Mouse (Mus musculus): ENCODE results near the gene Rbpjl.

GRCm38 (mm10) chr2:164441155-164441554 lies 38.2 kb downstream of the Rbpjl start:
- TF ChIP-seq POLR2A (IDR thresholded peaks at IDR 0.05; ENCODE audit: low read depth, low read length) (no peak), CTCF (IDR thresholded peaks at IDR 0.05; ENCODE audit: borderline replicate concordance, insufficient read depth, low read length) (no peak)
